Mouse (Mus musculus): ENCODE data around the gene Ilf3. TPM values are rescaled to one million over a fixed set of nuclear protein-coding genes. Genes with fewer than 3 reads are reported as not detected.

Ilf3 gene
- total RNA-seq, 2 experiments from 2014 or later: 88.4 to 89.2 TPM

DNA sequence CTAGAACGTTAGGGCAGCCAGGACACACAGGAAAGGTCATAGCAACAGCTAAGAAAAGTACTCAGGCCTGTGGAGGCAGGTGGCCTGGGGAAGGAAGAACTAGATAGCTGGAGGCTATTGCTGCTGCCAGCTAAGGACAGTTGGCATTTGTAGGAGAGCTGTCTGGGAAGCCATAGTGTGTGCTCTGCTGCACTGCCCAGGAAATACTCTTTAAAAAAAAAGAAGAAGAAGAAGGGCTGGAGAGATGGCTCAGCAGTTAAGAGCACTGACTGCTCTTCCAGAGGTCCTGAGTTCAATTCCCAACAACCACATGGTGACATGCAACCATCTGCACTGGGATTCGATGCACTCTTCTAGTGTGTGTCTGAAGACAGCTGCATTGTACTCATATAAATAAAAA, 85.8 kb downstream of the Ilf3 start:
- DNase-seq (ENCODE audit: extremely low spot score in 1 of 2, low spot score in 2 of 2): no peak
- intact Hi-C loops (cut with DNase I): no loop called here

GRCm38 (mm10) chr9:21454556-21454955, 86.9 kb downstream of the Ilf3 start:
- intact Hi-C loops (cut with DNase I): no loop called here
- DNase-seq (ENCODE audit: extremely low spot score in 1 of 2, low spot score in 2 of 2): no peak

Other genes starting within 250 kb of the Ilf3 start
- gene Tyk2, start 236.6 kb upstream of the Ilf3 start, total RNA-seq (2021): 10 to 100 TPM; 11.2 to 13.2 TPM
- gene Cdc37, start 217.9 kb upstream of the Ilf3 start, total RNA-seq (2021): 100 to 1,000 TPM; 127 to 129 TPM
- gene Pde4a, start 202.2 kb upstream of the Ilf3 start, total RNA-seq (2021): 10 to 100 TPM; 65.6 to 67.5 TPM
- gene Keap1, start 128.5 kb upstream of the Ilf3 start, total RNA-seq (2021): 10 to 100 TPM; 47.9 to 50.8 TPM
- 1 to 10 TPM; 2.2 to 2.3 TPM for gene S1pr5, start 119.4 kb upstream of the Ilf3 start, total RNA-seq (2021)
- 10 to 100 TPM; 29.7 to 33.9 TPM for gene Atg4d, start 102.6 kb upstream of the Ilf3 start, total RNA-seq (2021)
- 10 to 100 TPM; 34.4 to 39.4 TPM for gene Kri1, start 79.9 kb upstream of the Ilf3 start, total RNA-seq (2021)
- 10 to 100 TPM; 66.6 to 73.9 TPM for gene Cdkn2d, start 76.5 kb upstream of the Ilf3 start, total RNA-seq (2021)
- gene Ap1m2, start 55.5 kb upstream of the Ilf3 start, total RNA-seq (2021): 1 to 10 TPM; 1.1 to 1.9 TPM
- gene Slc44a2, start 47.2 kb upstream of the Ilf3 start, total RNA-seq (2021): 10 to 100 TPM; 66.4 to 67.7 TPM
- gene Qtrt1, start 44.0 kb downstream of the Ilf3 start, total RNA-seq (2021): 10 to 100 TPM; 33.2 to 35.1 TPM
- gene Dnm2, start 57.0 kb downstream of the Ilf3 start, total RNA-seq (2021): 10 to 100 TPM; 60.1 to 66.9 TPM
- gene Tmed1, start 142.4 kb downstream of the Ilf3 start, total RNA-seq (2021): 10 to 100 TPM; 18.3 to 19.8 TPM
- gene AB124611, start 158.3 kb downstream of the Ilf3 start, total RNA-seq (2021): under 1 TPM in 1 of 2 experiments, not detected in 1; 0.58 TPM
- 10 to 100 TPM; 71.7 to 74.1 TPM for gene Carm1, start 179.0 kb downstream of the Ilf3 start, total RNA-seq (2021)
- 10 to 100 TPM; 47.6 to 50.7 TPM for gene Timm29, start 224.9 kb downstream of the Ilf3 start, total RNA-seq (2021)
- 10 to 100 TPM; 12.7 to 13.9 TPM for gene Yipf2, start 225.0 kb downstream of the Ilf3 start, total RNA-seq (2021)
- 100 to 1,000 TPM; 129 to 137 TPM for gene Smarca4, start 248.3 kb downstream of the Ilf3 start, total RNA-seq (2021)